ENCODE assay signal across 8 mouse cellular contexts in genomic region chr6:91527227-91527860, GRCm38 (mm10). TPM values are rescaled to one million over a fixed set of nuclear protein-coding genes. Genes with fewer than 3 reads are reported as not detected.
DNase-seq lines count a peak whose midpoint lies in the region; ATAC-seq and TF ChIP-seq lines count a peak whose summit lies in the region.

No protein-coding gene starts in this region.

- peak; percentile 29; the same call in 1 of the 2 replicates for ATAC-seq in intestine, postnatal 0 days

- no peaks in the 10 kb centered on the region for H3K27me3 ChIP-seq in intestine, postnatal 0 days (replicated peaks; ENCODE audit: control insufficient read depth, insufficient read depth, low read length)

- H3K9ac ChIP-seq in intestine, postnatal 0 days (ENCODE audit: low read depth, low read length): no peak overlapping the region

- peaks cover 26% of the 10 kb centered on the region for H3K36me3 ChIP-seq in intestine, postnatal 0 days (ENCODE audit: control insufficient read depth, insufficient read depth)

- H3K4me1 ChIP-seq in intestine, postnatal 0 days (replicated peaks; ENCODE audit: control insufficient read depth, insufficient read depth, low read length): peaks cover under 1% of the 10 kb centered on the region; the same call in 1 of the 2 replicates

- peak; percentile 86 for TF ChIP-seq CTCF in intestine, postnatal 0 days (IDR thresholded peaks at IDR 0.05; ENCODE audit: low read depth)

- H3K9me3 ChIP-seq in intestine, postnatal 0 days (ENCODE audit: control insufficient read depth): no peaks in the 10 kb centered on the region

- WGBS in intestine, postnatal 0 days: 37% methylated on average over 5 of the region's 5 CpGs

- H3K4me3 ChIP-seq in intestine, postnatal 0 days (ENCODE audit: low read depth, low read length): no peak overlapping the region

- H3K4me2 ChIP-seq in intestine, postnatal 0 days (replicated peaks; ENCODE audit: low read depth): no peak overlapping the region

- peak; percentile 52 for DNase-seq in cerebellum, adult 9-10 months
- no peak for DNase-seq in cerebellum, adult 11 months
- peak; percentile 46 to 84 for DNase-seq in left cerebral cortex, postnatal 14 days (ENCODE audit: low spot score in 2 of 2)
- no peak for DNase-seq in left cerebral cortex, postnatal 36 days (ENCODE audit: low spot score in 2 of 2)
- peak; percentile 54 for DNase-seq in brain, embryonic 18.5 days (ENCODE audit: low read depth, low spot score)
- DNase-seq in telencephalon, adult 2 months (ENCODE audit: low read depth, low spot score): peak; percentile 47
- DNase-seq in thymus, postnatal 10 days (ENCODE audit: low spot score in 2 of 2): no peak

- intact Hi-C loops in left cerebral cortex, postnatal 14 days (cut with DNase I): loop anchor here (1.0 to 5.0 kb wide), 2 partner anchors 155 to 214 kb away; partner anchors contain the start of gene Slc6a6
- intact Hi-C loops in left cerebral cortex, postnatal 36 days (cut with DNase I): loop anchor here (5.0 to 10.0 kb wide), 2 partner anchors 215 to 317 kb away; no protein-coding TSS in a partner anchor

- no peak overlapping the region for H3K27ac ChIP-seq in intestine, postnatal 0 days (ENCODE audit: low read depth, low read length)

RNA-seq across cellular contexts. Expression of gene Lsm3, which starts 11.6 kb away (rescaled TPM):
- 10 to 100 TPM; 37.6 to 40.8 TPM for total RNA-seq in left cerebral cortex, postnatal 14 days (2021)
- 10 to 100 TPM; 35.0 to 41.3 TPM for total RNA-seq in left cerebral cortex, postnatal 36 days (2021)
- 133 and 139 TPM in 2 replicates for polyA plus RNA-seq in intestine, postnatal 0 days (2015; fragmentation: Nextera tagmentation; extraction: Ambion mirVana)

RNA-seq across cellular contexts. Expression of gene Xpc, which starts 11.7 kb away (rescaled TPM):
- 10 to 100 TPM; 10.6 TPM for total RNA-seq in left cerebral cortex, postnatal 14 days (2021)
- 10 to 100 TPM; 13.2 to 14.9 TPM for total RNA-seq in left cerebral cortex, postnatal 36 days (2021)
- 9.1 and 10.2 TPM in 2 replicates for polyA plus RNA-seq in intestine, postnatal 0 days (2015; fragmentation: Nextera tagmentation; extraction: Ambion mirVana)

RNA-seq across cellular contexts. Expression of gene Tmem43, which starts 53.8 kb away (rescaled TPM):
- 10 to 100 TPM; 23.0 to 26.7 TPM for total RNA-seq in left cerebral cortex, postnatal 14 days (2021)
- total RNA-seq in left cerebral cortex, postnatal 36 days (2021): 10 to 100 TPM; 24.9 to 29.6 TPM
- polyA plus RNA-seq in intestine, postnatal 0 days (2015; fragmentation: Nextera tagmentation; extraction: Ambion mirVana): 22.0 and 22.4 TPM in 2 replicates

RNA-seq across cellular contexts. Expression of gene Chchd4, which starts 54.0 kb away (rescaled TPM):
- total RNA-seq in left cerebral cortex, postnatal 14 days (2021): 10 to 100 TPM; 19.0 to 19.5 TPM
- 10 to 100 TPM; 19.8 to 21.1 TPM for total RNA-seq in left cerebral cortex, postnatal 36 days (2021)
- polyA plus RNA-seq in intestine, postnatal 0 days (2015; fragmentation: Nextera tagmentation; extraction: Ambion mirVana): 25.5 and 27.0 TPM in 2 replicates

Comparison
In these comparisons a context has a peak if more than half of its experiments do, and no peak if none do; other contexts are left out.
1. DNase-seq: peak in cerebellum, adult 9-10 months (single experiment), left cerebral cortex, postnatal 14 days (2 of 2), brain, embryonic 18.5 days (single experiment) and telencephalon, adult 2 months (single experiment); none in cerebellum, adult 11 months (single experiment), left cerebral cortex, postnatal 36 days (0 of 2) and thymus, postnatal 10 days (0 of 2).